Mouse (Mus musculus): ENCODE data around the gene Epn2. TPM values are rescaled to one million over a fixed set of nuclear protein-coding genes. Genes with fewer than 3 reads are reported as not detected.

Epn2 gene
- polyA plus RNA-seq, 1 experiment: 76.0 TPM

DNA sequence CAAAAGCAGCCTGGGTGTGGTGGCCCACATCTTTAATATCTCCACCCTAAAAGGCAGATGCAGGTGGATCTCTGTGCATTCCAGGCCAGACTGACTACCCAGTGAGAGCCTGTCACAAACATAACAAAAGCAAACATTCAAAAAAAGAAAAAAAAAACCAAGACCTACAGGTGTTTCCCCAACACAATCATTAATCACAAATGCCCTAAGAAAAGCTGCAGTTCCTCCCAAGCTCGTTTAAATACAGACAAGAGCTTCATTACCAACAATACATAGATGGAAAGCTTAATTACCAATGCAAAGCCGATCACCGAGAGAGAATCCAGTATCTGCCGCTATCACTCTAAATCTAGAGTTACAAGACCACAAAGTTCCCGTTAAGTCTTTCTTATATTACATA is 1.5 kb downstream of the Epn2 start:
- Histone ChIP-seq H3K4me1 (ENCODE audit: control insufficient read depth, insufficient read depth, low read length) (peaks cover 2% of the 10 kb centered on the region), H3K4me3 (ENCODE audit: low read depth, low read length) (no peak overlapping the region), H3K9me3 (replicated peaks; ENCODE audit: control insufficient read depth, insufficient read depth, low read length, poor library complexity, severe bottlenecking) (no peaks in the 10 kb centered on the region), H3K36me3 (ENCODE audit: control insufficient read depth, insufficient read depth, low read length, poor library complexity, severe bottlenecking) (no peaks in the 10 kb centered on the region; the same call in 1 of the 2 replicates), H3K27ac (ENCODE audit: insufficient read depth, low read length) (no peak overlapping the region), H3K9ac (ENCODE audit: low read depth, poor library complexity, severe bottlenecking) (peak overlapping the region; percentile 77), H3K27me3 (ENCODE audit: control insufficient read depth, insufficient read depth, low read length, poor library complexity, severe bottlenecking) (no peaks in the 10 kb centered on the region)
- TF ChIP-seq CTCF (IDR thresholded peaks at IDR 0.05; ENCODE audit: low read depth, low read length): no peak
- TF ChIP-seq POLR2A (IDR thresholded peaks at IDR 0.05; ENCODE audit: insufficient read depth, low read length): no peak
- no peak for TF ChIP-seq EP300 (IDR thresholded peaks at IDR 0.05; ENCODE audit: insufficient read depth, low read depth, low read length)

DNA sequence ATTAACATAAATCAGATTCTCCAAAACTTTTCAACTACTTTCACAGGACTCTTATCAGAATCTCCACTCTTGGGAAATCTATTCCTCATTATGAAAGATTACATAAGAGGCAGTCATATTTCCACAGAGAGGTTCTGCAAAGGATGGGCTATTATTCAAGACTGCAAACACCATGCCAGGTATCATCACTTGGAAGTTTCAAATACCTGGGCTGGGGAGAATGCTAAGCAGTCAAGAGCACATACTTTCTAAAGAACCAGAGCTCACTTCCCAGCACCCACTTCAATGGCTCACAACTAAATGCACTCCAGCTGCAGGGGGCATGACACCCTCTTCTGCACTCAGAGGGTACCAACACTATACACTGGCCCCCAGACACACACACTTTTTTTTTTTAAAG is 2.1 kb downstream of the Epn2 start:
- H3K4me1 ChIP-seq (ENCODE audit: control insufficient read depth, insufficient read depth, low read length): peaks cover 2% of the 10 kb centered on the region
- H3K9ac ChIP-seq (ENCODE audit: low read depth, poor library complexity, severe bottlenecking): no peak overlapping the region
- no peaks in the 10 kb centered on the region for H3K9me3 ChIP-seq (replicated peaks; ENCODE audit: control insufficient read depth, insufficient read depth, low read length, poor library complexity, severe bottlenecking)
- TF ChIP-seq EP300 (IDR thresholded peaks at IDR 0.05; ENCODE audit: insufficient read depth, low read depth, low read length): no peak
- TF ChIP-seq POLR2A (IDR thresholded peaks at IDR 0.05; ENCODE audit: insufficient read depth, low read length): no peak
- no peak for TF ChIP-seq CTCF (IDR thresholded peaks at IDR 0.05; ENCODE audit: low read depth, low read length)
- H3K27me3 ChIP-seq (ENCODE audit: control insufficient read depth, insufficient read depth, low read length, poor library complexity, severe bottlenecking): no peaks in the 10 kb centered on the region
- H3K27ac ChIP-seq (ENCODE audit: insufficient read depth, low read length): no peak overlapping the region
- H3K36me3 ChIP-seq (ENCODE audit: control insufficient read depth, insufficient read depth, low read length, poor library complexity, severe bottlenecking): no peaks in the 10 kb centered on the region; the same call in 1 of the 2 replicates
- no peak overlapping the region for H3K4me3 ChIP-seq (ENCODE audit: low read depth, low read length)

DNA sequence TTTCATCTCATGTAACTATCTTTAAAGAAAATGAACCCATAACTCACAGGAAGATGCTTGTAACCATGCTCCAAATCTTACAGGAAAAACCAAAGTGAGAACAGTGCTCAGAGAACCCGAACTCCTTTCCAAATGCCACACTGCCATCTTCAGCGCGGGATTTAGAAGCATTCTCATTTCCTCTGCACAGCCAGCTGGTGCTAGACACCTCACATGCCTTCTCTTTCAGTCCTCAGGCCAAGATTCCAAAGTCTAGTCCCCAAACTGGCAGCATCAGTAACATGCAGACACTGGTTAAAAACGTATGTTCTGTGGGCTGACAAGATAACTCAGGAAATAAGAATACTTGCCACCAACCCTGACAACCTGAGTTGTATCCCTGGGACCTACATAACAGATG is 6.2 kb downstream of the Epn2 start:
- no peak for TF ChIP-seq CTCF (IDR thresholded peaks at IDR 0.05; ENCODE audit: low read depth, low read length)
- TF ChIP-seq POLR2A (IDR thresholded peaks at IDR 0.05; ENCODE audit: insufficient read depth, low read length): no peak
- no peak for TF ChIP-seq EP300 (IDR thresholded peaks at IDR 0.05; ENCODE audit: insufficient read depth, low read depth, low read length)
- no peaks in the 10 kb centered on the region; the same call in 1 of the 2 replicates for H3K36me3 ChIP-seq (ENCODE audit: control insufficient read depth, insufficient read depth, low read length, poor library complexity, severe bottlenecking)
- no peak overlapping the region for H3K27ac ChIP-seq (ENCODE audit: insufficient read depth, low read length)
- H3K9ac ChIP-seq (ENCODE audit: low read depth, poor library complexity, severe bottlenecking): no peak overlapping the region
- H3K9me3 ChIP-seq (replicated peaks; ENCODE audit: control insufficient read depth, insufficient read depth, low read length, poor library complexity, severe bottlenecking): no peaks in the 10 kb centered on the region
- no peak overlapping the region for H3K4me3 ChIP-seq (ENCODE audit: low read depth, low read length)
- no peaks in the 10 kb centered on the region for H3K27me3 ChIP-seq (ENCODE audit: control insufficient read depth, insufficient read depth, low read length, poor library complexity, severe bottlenecking)
- no peaks in the 10 kb centered on the region for H3K4me1 ChIP-seq (ENCODE audit: control insufficient read depth, insufficient read depth, low read length)

DNA sequence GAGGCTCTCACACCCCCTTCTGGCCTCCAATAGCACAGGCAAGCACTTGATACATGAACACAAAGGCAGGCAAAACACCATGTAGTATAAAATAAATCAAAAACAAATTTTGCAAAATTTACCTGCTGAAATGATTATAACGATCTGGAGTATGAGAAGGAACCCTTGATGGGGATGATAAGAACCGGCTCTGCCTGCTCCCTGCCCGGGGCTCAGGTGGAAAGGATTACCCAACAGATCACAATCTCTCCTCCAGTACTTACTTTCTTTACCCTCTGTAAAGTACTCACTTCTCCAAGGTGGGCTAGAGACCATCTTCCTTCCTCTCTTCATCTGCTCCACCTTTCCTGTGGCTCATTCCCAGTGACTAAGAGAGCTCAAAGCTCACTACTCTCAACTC is 8.3 kb downstream of the Epn2 start:
- H3K36me3 ChIP-seq (ENCODE audit: control insufficient read depth, insufficient read depth, low read length, poor library complexity, severe bottlenecking): no peaks in the 10 kb centered on the region
- no peaks in the 10 kb centered on the region for H3K4me1 ChIP-seq (ENCODE audit: control insufficient read depth, insufficient read depth, low read length)
- no peaks in the 10 kb centered on the region for H3K9me3 ChIP-seq (replicated peaks; ENCODE audit: control insufficient read depth, insufficient read depth, low read length, poor library complexity, severe bottlenecking)
- H3K4me3 ChIP-seq (ENCODE audit: low read depth, low read length): no peak overlapping the region
- TF ChIP-seq EP300 (IDR thresholded peaks at IDR 0.05; ENCODE audit: insufficient read depth, low read depth, low read length) (no peak), CTCF (IDR thresholded peaks at IDR 0.05; ENCODE audit: low read depth, low read length) (peak; percentile 11)
- no peaks in the 10 kb centered on the region for H3K27me3 ChIP-seq (ENCODE audit: control insufficient read depth, insufficient read depth, low read length, poor library complexity, severe bottlenecking)
- H3K27ac ChIP-seq (ENCODE audit: insufficient read depth, low read length): no peak overlapping the region
- no peak overlapping the region for H3K9ac ChIP-seq (ENCODE audit: low read depth, poor library complexity, severe bottlenecking)

DNA sequence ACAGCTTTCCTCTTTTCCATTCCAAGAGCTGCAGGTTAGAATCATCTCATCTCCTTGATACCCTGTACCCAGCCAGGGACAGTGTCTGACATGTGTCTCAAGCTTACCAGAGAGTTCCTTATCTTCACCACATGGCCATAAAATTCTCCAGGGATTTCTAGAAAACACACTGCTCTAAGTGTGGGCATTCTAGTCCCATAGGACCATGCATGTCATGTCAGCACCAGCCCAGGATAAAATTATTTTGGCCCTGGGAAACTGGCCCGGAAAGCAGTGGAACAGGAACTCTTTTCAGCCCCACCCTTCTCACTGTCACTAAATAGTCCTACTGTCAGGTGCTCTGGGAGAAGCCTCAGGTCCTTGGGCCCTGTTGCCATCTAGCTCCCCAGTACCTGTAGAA is 9.8 kb downstream of the Epn2 start:
- Histone ChIP-seq H3K9me3 (replicated peaks; ENCODE audit: control insufficient read depth, insufficient read depth, low read length, poor library complexity, severe bottlenecking) (no peaks in the 10 kb centered on the region), H3K4me1 (ENCODE audit: control insufficient read depth, insufficient read depth, low read length) (no peaks in the 10 kb centered on the region), H3K9ac (ENCODE audit: low read depth, poor library complexity, severe bottlenecking) (no peak overlapping the region), H3K27me3 (ENCODE audit: control insufficient read depth, insufficient read depth, low read length, poor library complexity, severe bottlenecking) (no peaks in the 10 kb centered on the region), H3K27ac (ENCODE audit: insufficient read depth, low read length) (no peak overlapping the region), H3K4me3 (ENCODE audit: low read depth, low read length) (no peak overlapping the region), H3K36me3 (ENCODE audit: control insufficient read depth, insufficient read depth, low read length, poor library complexity, severe bottlenecking) (no peaks in the 10 kb centered on the region)
- TF ChIP-seq CTCF (IDR thresholded peaks at IDR 0.05; ENCODE audit: low read depth, low read length): no peak
- no peak for TF ChIP-seq EP300 (IDR thresholded peaks at IDR 0.05; ENCODE audit: insufficient read depth, low read depth, low read length)
- no peak for TF ChIP-seq POLR2A (IDR thresholded peaks at IDR 0.05; ENCODE audit: insufficient read depth, low read length)

DNA sequence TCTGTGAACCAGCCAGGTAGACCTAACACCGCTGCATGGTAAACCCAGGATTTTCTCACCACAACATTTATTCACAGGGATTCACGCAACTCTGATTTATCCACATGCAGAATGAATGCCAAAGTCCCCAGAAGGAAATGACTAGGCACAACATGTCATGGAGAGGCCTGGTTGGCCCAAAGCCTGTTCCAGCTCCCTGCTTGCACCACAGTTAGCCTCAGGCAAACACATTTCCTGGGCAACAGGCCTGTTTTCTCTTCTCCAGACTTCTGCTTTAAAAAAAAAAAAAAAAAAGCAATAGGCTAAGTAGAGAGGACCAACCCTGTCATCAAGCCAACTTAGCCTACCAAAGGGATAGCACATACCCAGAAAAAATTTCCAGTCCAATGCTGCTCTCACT is 14.9 kb downstream of the Epn2 start:
- no peak for TF ChIP-seq POLR2A (IDR thresholded peaks at IDR 0.05; ENCODE audit: insufficient read depth, low read length)
- TF ChIP-seq CTCF (IDR thresholded peaks at IDR 0.05; ENCODE audit: low read depth, low read length): no peak
- TF ChIP-seq EP300 (IDR thresholded peaks at IDR 0.05; ENCODE audit: insufficient read depth, low read depth, low read length): no peak

More for the DNA sequence above, 14.9 kb downstream of the Epn2 start:
- H3K9me3 ChIP-seq (replicated peaks; ENCODE audit: control insufficient read depth, insufficient read depth, low read length, poor library complexity, severe bottlenecking): no peaks in the 10 kb centered on the region
- H3K36me3 ChIP-seq (ENCODE audit: control insufficient read depth, insufficient read depth, low read length, poor library complexity, severe bottlenecking): no peaks in the 10 kb centered on the region
- H3K9ac ChIP-seq (ENCODE audit: low read depth, poor library complexity, severe bottlenecking): no peak overlapping the region
- H3K27ac ChIP-seq (ENCODE audit: insufficient read depth, low read length): no peak overlapping the region
- H3K4me1 ChIP-seq (ENCODE audit: control insufficient read depth, insufficient read depth, low read length): peaks cover 2% of the 10 kb centered on the region
- H3K4me3 ChIP-seq (ENCODE audit: low read depth, low read length): no peak overlapping the region
- no peaks in the 10 kb centered on the region for H3K27me3 ChIP-seq (ENCODE audit: control insufficient read depth, insufficient read depth, low read length, poor library complexity, severe bottlenecking)

Measured in ES-Bruce4 (cell line).